Comparison of ENCODE assay signal across 26 mouse cellular contexts in genomic region chr3:80322291-80322690, GRCm38 (mm10).
"Had no signal": no experiment of that assay in that cellular context is flagged by ENCODE, and none has a peak within 500 bp of the region (broad histone marks: within the 10 kb centered on the region; RNA-seq: fewer than 3 reads in every experiment).

No protein-coding gene starts in this region.

- H3K4me2 ChIP-seq: limb, embryonic 13.5 days; liver, embryonic 12.5 days; liver, embryonic 15.5 days; lung, embryonic 15.5 days; midbrain, embryonic 11.5 days; neural tube, embryonic 13.5 days had no signal

- H3K27me3 ChIP-seq: limb, embryonic 13.5 days; liver, embryonic 12.5 days; liver, embryonic 15.5 days; lung, embryonic 15.5 days; megakaryocyte, embryonic 14.5 days; neural tube, embryonic 13.5 days had no signal

- H3K4me1 ChIP-seq: limb, embryonic 10.5 days; limb, embryonic 13.5 days; liver, embryonic 12.5 days; liver, embryonic 15.5 days; lung, embryonic 15.5 days; megakaryocyte, embryonic 14.5 days; neural tube, embryonic 13.5 days had no signal

- H3K9ac ChIP-seq: limb, embryonic 13.5 days; liver, embryonic 12.5 days; liver, embryonic 15.5 days; lung, embryonic 15.5 days; neural tube, embryonic 13.5 days had no signal

- H3K36me3 ChIP-seq: limb, embryonic 10.5 days; limb, embryonic 13.5 days; liver, embryonic 12.5 days; liver, embryonic 15.5 days; lung, embryonic 15.5 days; neural tube, embryonic 13.5 days had no signal

- H3K27ac ChIP-seq: layer of hippocampus, adult 2 months; limb, embryonic 10.5 days; limb, embryonic 13.5 days; liver, embryonic 12.5 days; liver, embryonic 15.5 days; lung, embryonic 15.5 days; neural tube, embryonic 13.5 days; stomach, postnatal 0 days had no signal

- ATAC-seq: liver, embryonic 12.5 days had no signal

- DNase-seq: kidney, adult 18-20 months; kidney, adult 9 months; kidney, postnatal 14 days; kidney, postnatal 4 days; layer of hippocampus, adult 9-11 months; liver; lung, adult 18-20 months; lung, postnatal 10 days; lung, postnatal 36 days; right cerebral cortex, adult 18-20 months; right cerebral cortex, postnatal 14 days; right cerebral cortex, postnatal 4 days; thymus, adult 2 months; thymus, postnatal 14 days; thymus, postnatal 4 days had no signal

- H3K9me3 ChIP-seq: limb, embryonic 10.5 days; limb, embryonic 13.5 days; liver, embryonic 12.5 days; liver, embryonic 15.5 days; lung, embryonic 15.5 days; megakaryocyte, embryonic 14.5 days; neural tube, embryonic 13.5 days had no signal

- H3K4me3 ChIP-seq: layer of hippocampus, adult 2 months; limb, embryonic 10.5 days; limb, embryonic 13.5 days; liver, embryonic 12.5 days; liver, embryonic 15.5 days; lung, embryonic 15.5 days; megakaryocyte, embryonic 14.5 days; myocyte; neural tube, embryonic 13.5 days had no signal
